Mouse (Mus musculus) inflammation-experienced regulatory T-cells, adult 6 months (primary cell): ENCODE measurements around the gene 4930432K21Rik. TPM values are rescaled to one million over a fixed set of nuclear protein-coding genes. Genes with fewer than 3 reads are reported as not detected.

ENCODE experiments used
- ATAC-seq: one replicate; pipeline ENCODE4 v1.8.0; 2017
- polyA plus RNA-seq, 3 experiments: library from polyadenylated mRNA; unstranded; fragments of 100-300 nt; shearing (Covaris generic); gene quantifications; one replicate each; pipeline ENCODE4 v1.2.1; 2017

4930432K21Rik gene
- polyA plus RNA-seq, 3 experiments from 2014 or later, result 1.5 to 1.6 TPM; not detected in 1

DNA sequence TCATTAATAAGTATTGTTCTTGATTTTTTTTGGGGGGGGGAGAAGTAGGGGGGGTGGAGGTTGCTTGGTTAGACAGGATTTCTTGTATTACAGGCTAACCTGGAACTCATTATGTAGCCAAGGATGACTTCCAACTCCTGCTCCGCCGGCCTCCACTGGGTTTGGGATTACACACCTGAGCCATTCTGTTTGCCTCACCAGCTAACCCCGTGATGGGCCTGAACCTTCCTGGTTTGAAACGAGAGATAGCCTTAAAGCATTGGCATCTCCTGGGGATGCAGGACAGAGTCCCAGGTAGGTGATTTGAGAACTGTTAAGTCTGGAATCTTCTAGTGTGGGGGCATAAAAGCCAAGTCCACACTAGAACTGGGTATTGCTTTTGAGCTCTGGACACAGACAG is 45.3 kb downstream of the 4930432K21Rik start:
- ATAC-seq, result no peak

DNA sequence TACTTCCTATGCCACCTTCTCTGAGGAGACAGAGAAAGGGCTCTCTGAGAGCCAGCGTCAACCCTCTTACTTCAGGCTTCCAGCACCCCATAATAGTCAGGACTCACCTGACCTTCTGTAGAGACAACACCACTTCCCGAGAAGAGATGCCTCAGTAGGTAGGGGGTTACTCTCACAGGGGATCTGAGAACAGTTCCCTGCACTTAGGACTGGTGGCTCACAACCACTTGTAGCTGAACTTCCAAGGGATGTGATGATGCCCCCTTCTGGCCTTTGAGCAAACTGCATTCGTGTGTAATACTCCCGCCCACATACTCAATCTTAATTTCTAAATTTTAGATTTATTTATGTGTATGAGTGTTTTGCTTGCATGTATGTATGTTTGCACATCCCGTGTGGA is 45.7 kb downstream of the 4930432K21Rik start:
- no peak for ATAC-seq

DNA sequence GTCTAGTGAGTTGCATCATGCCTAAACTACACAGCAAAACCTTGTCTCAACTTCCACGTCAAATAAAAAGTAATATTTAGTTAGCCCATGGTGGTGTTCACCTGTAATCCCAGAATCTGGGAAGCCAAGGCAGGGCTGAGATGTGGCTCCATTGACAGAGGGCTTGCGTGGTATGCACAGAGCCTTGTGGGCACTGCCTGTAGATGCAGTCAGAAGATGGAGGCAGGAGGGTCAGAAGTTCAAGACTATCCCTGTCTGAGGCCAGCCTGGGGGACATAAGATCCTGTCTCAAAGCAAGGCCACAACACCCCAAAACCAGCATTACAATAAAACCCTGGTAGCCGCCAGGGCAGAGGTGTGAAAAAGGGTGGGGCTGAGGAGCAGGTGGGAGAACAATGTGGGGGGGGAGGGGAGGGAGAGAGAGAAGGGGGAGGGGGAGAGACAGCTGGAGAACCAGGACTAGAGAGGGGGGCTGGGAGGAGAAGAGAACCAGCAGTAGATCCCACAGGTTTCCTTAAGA is 46.5 kb downstream of the 4930432K21Rik start:
- no peak for ATAC-seq

DNA sequence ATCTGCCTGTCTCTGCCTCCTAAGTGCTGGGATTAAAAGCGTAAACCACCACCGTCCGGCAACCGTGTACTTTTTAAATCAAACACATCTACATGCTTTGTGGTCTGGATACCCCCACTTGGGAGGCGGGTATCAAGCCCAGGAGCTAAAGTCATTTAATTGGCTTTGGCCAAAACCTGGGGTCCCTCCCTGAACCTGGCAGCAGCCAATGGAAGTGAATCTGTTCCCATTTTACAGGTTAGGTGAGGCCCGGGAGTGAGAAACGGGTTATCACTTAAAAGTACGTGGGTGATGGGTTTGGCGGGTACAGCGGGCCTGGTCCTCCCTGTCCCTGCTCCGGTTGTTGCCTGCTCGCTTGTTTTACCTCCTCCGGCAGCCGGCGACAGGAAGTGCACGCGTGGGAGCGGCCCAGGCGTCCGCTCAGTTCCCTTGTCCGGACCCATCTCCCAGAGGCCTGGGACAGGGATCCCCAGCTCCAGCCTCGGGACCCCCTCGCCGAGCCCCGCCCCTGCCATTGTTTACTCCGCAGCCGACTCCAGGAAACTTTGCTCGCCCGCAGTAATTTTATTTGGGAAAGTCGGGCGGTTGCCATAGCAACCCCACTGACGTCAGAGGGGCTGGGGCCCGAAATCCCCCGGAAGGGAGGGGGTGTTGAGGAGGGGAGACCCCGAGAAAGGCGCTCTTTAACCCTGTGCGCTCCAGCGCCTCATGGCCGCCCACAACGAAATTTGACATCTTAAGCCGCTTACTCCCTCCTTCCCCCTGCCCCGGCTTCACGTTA is 49.5 kb downstream of the 4930432K21Rik start:
- ATAC-seq, result peak; percentile 22

DNA sequence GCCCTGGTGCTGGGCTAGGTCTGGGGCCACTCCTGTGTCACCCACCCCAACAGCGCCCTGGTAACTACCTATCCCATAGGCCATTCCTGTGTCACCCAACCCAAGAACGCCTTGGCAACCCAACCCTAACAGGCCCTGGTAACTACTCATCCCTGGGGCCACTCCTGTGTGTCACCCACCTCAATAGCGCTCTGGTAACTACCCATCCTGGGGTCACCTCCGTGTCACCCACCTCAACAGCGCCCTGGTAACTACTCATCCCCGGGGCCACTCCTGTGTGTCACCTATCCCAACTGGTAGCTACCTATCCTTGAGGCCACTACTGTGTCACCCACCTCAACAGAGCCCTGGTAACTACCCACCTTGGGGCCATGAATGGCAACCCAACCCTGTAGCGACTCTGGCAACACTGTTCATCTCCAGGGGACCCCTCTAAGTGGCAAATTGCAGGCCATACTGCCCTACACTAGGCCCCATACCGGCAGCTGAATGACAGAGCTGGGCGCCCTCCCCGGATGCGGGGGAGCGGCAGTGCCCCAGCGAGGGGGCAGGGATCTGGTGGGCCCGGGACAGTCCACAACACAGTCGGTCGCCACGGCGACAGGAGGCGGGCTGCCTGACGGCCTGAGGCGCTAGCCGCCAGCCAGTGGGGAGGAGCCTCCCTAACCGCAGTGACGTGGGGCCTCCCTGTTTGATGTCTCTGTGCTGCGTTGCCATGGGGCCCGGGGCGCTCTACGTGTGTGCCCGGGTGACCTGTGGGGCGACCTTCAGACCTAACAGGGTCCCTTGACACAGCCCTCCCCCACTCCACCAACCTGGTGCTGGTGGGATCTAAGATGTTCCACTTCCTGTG is 50.3 kb downstream of the 4930432K21Rik start:
- ATAC-seq, result peak; percentile 77

DNA sequence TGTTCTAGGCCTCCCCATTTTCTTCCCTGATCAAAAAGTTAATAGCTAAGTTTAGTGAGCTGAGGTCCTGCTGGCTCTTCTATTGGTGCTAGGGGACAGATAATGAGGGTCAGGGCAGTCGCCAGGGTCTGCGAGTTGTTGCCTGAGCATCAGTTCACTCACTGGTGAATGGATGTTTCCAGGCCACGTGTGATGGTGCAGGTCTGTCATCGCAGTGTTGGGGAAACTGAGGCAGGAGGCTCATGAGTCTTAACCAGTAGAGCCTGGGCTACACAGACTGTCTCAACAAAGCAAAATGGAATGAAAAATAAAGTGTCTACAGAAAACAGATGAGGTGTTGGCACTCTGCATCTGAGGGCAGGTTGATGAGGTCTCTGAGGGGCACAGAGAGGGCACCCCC is 51.0 kb downstream of the 4930432K21Rik start:
- no peak for ATAC-seq

DNA sequence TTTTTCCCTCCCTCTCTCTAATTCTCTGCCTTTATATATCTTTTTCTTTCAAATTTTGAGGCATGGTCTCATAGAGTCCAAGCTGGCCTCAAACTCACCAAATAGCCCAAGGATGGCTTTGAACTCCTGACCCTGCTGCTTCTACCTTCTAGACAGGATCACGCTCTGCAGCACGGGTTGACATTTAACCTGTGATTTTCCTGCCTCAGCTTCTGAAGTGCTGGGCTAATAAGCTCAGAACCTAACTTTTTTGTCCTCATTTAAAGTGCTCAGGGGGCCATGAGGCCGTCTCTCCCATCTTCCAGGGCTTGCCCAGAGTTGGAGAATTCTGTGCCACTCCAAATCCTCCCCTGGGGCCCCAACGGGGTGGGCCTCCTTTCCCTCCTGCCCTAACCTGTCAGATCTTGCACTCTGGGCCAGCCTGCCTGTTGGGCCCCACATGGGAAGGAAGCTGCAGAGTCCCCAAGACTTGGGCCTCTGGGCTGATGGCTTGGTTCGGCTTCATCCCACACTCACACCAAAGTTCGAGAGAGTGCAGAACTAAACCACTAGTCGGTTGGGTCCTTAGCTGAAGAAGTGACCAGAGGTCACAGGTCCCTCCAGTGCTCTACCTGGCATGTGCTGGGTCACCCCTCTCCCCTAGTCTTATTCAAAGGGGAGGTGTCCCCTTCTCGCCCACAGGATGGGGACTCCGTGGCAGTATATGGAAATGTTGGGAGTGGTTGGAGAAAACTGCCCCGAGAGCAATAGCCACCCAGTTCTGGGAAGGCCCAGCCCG is 51.7 kb downstream of the 4930432K21Rik start:
- no peak for ATAC-seq

DNA sequence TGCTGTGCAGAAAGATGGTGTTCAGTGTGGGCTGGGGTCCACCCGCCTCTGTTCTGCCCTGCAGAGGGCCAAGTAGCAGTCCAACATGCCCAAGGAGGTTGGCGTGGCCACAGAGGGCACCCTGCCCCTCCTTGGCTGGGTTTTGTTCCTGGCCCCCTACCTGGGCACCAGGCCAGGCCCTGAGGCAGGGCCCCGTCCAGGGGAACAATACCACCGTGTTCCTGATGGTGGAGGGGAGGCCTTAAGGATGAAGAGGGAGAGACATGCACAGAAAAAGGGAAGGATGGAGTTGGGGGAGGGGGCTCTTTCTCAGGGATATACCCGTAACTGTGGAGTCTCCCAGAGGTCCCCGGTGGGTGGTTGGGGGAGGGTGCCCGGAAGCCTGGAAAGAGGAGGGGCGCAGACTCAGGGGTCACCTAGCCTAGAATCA is 52.3 kb downstream of the 4930432K21Rik start:
- no peak for ATAC-seq

DNA sequence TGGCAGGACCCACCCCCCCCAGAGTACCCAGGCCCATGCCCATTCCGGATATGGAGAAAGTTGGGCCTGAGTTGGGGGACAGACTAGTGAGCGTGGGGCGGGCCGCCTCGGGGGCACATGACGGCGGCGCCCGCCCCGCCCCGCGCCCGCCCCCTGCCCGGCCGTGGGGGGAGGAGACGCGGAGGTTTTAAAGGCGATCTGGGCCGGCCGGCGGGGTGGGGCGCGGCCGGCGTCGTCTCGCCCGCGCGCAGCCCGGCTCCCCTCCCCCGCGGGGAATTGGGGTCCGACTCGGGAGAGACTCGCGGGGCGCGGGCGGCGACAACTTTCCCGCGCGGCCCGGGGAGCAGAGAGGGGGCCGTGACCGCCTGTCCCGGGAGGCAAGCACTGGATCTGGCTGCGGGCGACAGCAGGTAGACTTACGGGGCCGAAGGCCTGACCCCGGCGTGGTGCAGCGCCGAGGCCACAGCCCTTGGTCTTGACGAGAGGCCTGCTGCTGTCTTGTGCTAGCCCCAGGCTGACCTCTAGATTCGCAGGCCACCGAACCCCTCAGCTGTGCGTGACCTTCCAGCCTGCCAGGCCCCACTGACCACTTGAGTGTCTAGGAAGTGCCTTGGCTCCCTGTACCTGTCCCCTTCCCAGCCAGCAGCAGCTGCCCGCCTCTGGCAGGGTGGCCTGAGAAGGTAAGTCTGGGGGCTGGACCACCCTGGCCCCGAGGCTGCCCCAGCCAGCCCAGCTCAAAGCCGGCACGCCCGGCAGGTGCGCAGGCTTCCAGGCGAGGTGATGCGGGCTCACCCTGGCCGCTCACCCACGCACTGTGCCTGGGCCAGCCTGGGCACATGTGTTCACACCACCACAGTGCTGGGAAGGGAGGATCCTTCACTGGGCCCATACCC is 53.1 kb downstream of the 4930432K21Rik start:
- ATAC-seq, result no peak

DNA sequence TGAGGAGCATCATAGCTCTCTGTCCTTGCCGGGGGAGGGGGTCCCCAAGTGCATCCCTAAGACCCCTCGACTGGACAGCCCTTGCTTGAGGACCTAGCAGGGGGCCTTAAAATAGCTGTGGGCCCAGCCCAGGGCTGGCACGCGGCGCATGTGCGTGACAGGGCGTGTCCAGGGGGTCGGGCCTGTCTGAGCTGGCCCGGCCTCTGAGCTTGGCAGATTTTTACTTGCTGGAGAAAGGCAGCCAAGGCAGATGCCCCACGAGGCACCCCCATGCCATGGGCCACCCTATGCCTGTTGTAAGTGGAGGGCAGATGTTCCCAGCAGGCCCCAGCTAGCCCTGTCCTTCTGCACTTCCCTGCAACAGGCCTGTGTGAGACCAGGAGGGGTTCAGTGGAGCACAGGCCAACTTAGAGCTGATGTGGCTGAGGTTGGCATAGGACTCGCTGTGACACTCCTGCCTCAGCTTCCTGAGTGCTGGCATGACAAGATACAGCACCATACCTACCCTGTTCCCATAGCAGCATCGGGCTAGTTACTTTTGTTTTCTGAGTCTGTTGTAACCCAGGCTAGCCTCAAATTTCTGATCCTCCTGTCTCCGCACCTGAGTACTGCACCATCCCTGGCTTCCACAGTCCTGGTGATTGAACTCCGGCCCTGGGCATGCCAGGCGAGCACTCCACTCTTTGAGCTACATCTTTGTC is 53.9 kb downstream of the 4930432K21Rik start:
- ATAC-seq, result no peak

DNA sequence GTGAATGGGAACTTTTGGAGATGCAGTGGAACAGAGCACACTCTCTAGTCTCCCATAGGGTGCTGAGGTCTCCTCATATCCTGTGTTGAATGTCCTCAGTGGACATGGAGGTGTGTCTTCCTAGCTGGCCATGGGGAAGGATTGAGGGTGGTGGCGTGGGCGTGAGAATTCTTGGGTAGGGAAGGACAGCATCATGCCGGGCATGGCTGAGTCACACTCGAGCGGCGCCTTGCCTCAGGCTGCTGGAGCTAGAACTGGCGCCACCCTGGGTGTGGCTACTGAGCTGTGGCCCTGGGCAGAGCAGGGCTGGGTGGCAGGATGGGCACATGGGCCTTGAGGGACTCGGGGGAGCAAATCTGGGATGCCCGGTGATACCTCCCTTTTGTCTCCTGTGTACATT is 54.6 kb downstream of the 4930432K21Rik start:
- ATAC-seq, result no peak

DNA sequence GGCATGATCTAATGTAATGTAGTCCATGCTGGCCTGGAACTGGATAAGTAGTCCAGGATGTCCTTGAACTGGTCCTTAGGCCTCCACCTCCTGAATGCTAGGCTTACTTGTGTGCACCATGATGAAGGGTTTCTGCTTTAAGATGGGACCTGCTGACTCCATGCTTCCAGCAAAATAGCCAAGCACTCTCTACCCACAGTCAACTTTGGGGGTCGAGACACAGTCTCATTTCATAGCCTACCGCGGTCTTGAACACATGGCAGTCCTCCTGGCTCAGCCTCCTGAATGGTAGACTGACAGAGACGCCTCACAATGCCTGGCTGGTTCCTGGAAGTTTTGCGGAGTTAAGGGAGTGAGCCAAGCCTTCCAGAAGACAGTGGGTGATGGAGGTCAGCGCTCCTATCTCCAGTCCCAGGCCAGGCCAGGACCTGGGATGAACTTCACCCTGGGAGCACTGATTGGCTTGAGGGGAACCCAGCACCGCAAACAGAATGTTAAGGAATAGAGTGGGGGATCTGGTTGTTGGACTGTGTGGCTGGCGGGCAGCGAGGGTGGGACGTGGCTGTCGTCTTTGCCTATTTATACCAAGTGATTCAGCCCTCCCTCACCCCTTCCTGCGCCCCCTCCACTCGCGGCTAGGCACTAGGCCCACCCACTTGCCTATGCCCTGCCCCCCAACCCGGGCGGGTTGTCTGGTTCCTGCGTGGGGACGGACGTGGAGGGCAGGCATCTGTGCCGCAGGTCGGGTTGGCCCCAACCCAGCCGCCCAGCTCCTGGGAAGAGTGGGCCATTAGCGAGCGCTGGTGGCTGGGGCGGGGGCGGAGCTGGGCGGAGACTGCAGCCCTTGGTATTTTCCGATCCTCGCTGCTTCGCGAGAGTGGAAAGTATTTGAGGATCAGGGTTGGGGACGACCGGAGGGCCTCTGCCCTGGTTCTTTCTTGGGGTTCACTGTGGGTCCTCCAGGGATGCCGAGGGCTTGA is 55.4 kb downstream of the 4930432K21Rik start:
- ATAC-seq, result peak; percentile 66

DNA sequence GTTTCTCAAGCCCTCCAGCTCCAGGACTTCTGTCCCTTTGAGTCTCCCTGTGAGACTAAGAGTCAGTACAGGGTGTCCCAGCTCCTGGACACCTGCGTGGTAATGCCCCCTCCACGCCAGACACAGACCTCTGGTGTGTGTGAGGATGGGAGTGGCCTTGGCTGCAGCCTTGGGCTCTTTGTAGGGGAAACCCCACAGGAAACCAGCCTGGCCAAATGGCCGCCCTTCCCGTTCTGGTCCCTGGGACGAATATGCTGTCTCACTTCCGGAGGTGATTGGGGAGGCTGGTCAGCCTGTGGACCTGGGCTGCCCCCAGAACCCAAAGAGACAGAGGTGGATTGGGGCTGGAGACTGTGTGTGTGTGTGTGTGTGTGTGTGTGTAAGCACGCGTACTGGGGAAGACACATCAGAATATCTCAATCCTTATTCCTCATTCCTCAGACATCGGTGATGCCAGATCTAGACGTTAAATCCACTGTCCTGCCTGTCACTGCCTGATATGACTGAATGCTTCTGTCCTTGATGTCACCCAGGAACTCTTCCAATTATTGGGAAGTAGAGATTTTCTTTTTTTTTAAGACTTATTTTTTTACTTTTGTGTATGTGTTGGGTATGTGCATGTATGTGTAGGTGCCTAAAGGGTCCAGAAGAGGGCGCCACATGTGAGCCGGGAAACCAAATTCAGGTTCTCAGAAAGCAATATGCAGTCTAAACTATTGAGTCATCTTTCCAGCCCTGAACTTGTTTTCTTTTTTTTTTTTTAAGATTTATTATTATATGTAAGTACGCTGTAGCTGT is 56.3 kb downstream of the 4930432K21Rik start:
- peak; percentile 2 for ATAC-seq

DNA sequence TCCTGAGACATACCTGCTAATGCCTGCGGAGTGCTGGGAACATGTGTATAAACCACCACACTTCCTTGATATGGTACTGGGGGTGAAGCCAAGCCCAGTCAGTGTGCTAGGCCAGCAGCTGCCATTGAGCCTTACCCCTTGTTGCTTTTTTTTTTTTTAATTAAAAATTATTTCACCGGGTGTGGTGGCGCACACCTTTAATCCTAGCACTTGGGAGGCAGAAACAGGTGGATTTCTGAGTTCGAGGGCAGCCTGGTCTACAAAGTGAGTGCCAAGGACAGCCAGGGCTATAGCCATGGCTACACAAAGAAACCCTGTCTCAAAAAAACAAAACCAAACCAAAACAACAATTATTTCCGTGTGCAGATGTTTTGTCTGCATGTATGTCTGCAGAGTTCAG is 57.2 kb downstream of the 4930432K21Rik start:
- ATAC-seq, result no peak

DNA sequence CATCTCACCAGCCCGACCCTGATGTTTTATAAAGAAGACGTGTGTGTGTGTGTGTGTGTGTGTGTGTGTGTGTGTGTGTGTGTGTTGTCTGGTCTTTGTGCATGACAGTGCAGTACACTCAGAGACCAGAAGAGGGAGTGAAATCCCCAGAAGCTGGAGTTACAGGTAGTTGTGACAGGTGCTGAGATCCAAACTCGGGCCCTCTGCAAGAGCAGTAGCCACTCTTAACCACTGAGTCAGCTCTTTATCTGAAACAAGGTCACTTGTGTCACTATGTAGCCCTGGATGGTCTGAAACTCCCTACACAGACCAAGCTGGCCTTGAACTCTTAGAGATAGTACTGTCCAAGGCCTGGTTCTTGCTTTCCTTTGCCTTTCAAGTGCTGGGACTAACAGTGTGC is 58.8 kb downstream of the 4930432K21Rik start:
- ATAC-seq, result no peak

DNA sequence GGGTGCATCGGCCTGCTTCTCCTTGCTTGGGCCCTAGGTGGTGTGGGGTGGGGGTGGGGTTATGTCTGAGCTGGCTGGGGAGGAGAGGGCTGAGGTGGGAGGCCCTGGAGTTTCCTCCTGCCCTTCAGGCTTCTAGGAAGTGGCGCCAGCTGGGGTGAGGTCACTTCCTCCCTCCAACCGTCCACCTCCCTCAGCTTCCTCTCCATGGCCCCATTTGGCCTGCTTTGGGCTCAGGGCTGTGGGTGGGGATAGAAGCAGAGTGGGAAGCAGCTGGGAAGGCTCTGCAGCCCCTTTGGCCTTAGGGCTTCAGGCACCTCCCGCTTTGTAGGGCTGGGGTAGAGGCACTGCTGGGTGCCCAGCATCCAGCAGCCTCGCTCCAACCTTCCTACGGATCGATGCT is 60.0 kb downstream of the 4930432K21Rik start:
- no peak for ATAC-seq

DNA sequence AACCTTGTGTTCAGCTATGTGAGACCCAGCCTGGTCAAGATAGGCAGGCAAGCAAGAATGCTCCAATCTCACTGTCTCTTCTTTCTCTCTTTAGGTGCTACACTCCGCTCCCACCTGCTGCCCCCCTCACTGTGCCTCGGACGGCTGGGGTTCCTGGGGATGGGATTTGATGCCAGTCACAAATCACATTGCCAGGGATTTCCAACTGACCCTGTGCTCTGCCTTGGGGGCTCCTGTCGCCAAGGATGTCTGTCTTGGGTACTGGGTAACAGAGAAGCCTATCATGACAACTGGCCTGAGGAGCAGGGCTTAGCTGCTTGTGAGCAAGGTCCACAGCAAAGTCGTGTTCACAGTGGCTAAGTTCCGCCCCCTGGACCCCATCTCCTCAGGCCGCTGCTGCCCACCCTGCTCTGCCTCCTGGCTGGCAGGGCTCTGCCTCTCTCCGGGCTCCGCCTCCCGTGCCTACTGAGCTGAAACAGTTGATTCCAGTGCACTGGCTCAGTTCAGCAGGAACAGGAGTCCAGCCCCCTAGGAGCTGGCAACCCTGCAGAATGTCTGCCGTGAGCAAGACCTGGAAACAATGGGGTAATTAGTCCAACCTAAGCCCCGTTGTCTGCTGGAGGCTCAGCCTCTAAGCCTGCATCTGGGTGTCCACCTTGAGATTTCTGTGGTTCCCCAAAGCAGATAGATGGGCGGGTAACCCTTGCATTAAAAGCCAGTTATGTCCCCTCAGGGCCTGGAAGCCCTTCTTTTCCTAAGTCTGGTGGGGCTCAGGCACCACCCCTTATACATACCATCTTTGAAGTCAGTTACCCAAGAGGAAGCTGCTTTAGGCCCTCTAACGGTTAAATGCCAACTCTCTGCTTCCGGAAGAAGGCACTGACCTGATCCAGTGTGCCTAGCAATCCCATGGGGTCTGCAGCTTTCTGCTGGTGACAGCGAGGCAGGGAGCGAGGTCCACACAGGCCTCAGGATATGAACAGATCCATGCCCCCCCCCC is 60.9 kb downstream of the 4930432K21Rik start:
- no peak for ATAC-seq
